Mouse (Mus musculus): Measurements from ENCODE around the gene Hspb11.

- TF ChIP-seq GATA1 (IDR thresholded peaks at IDR 0.05; ENCODE audit: borderline replicate concordance, low read length) (no peak), FLI1 (IDR thresholded peaks at IDR 0.05; ENCODE audit: low read length) (no peak)
Measured at GRCm38 (mm10) chr4:107287517-107287916, 34.1 kb downstream of the Hspb11 start.

All from megakaryocyte, embryonic 14.5 days (primary cell).